Mouse (Mus musculus): Measurements from ENCODE around the gene Bean1.

- TF ChIP-seq CTCF (IDR thresholded peaks at IDR 0.05; ENCODE audit: low read depth) (no peak), EP300 (IDR thresholded peaks at IDR 0.05; ENCODE audit: low read depth) (no peak)
Measured at GRCm38 (mm10) chr8:104232039-104232438, 61.8 kb downstream of the Bean1 start.
